Mouse (Mus musculus) gastrocnemius, adult 8-10 months (tissue): ENCODE results near the gene Htra1. TPM values are rescaled to one million over a fixed set of nuclear protein-coding genes. Genes with fewer than 3 reads are reported as not detected.

Source experiments
- DNase-seq, 2 experiments: peaks; one replicate each; pipeline ENCODE4 v3.0.0; 2022; ENCODE audit warnings: low spot score in 2 of 2
- total RNA-seq, 4 experiments: library from RNA; stranded (reverse); gene quantifications; 2 replicates each; pipeline ENCODE4 v1.2.4; 2022

Gene Htra1
- total RNA-seq, 4 experiments from 2014 or later: 33.9 to 51.0 (median 36.5) TPM

DNA sequence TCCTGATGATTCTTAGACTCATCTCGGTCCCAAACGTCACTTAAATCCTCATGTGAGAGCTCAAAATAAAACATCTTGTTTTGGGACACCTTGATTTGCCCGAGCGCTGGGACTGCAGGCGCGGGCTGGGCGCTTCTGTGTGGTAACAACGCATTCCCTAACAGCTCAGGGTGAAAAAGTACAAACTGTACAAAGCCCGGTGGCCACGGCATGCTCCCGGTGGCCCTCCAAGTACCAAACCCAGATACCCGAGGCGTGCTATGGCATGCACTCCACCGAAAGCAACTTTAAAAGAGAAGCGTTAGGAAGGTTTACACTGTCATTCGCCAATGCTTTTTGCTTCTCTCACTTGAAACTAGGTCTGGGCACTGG lies 504 bp upstream of the Htra1 start:
- DNase-seq: no peak

DNA sequence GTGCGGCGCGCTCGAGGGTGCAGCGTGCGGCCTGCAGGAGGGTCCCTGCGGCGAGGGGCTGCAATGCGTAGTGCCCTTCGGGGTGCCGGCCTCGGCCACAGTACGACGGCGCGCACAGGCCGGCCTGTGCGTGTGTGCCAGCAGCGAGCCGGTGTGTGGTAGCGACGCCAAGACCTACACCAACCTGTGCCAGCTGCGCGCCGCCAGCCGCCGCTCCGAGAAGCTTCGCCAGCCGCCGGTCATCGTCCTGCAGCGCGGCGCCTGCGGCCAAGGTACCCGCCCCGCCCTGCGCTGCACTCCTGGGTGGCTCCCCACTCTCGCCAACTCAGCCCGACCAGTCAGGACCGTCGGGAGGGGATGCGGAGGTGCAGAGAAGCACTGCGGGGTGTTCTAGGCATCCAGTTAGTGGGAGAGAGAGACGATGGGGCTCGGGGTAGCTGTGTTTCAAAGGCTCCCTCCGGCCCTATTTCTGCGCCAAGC lies 601 bp downstream of the Htra1 start:
- peak; percentile 42 to 58 for DNase-seq

DNA sequence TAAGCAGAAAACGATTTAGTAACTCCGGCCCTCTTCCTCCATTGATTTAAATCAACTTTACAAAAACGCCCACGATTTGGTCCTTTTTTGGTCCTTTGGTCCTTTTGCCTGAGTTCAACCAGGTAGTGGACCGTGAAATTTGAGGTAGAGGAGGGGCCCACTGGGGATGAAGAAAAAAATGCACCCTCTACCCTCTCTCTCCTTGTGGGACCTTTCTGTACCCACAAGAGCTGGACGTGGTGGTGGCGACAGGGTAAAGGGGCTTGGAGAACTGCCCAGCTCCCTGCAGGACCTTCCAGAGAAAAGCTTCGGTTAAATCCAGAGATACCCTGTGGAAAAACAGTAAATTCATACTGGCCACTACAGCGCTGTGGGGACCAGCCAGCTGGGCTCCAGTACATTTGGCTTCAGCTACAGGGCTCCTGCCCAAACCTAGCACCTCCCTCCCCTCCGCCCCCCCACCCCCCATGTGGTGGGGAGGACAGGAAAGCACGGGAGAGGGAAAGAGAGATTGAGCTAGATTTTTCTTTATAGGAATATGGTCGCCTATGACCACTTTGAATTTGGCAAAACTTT lies 1.4 kb downstream of the Htra1 start:
- no peak for DNase-seq

DNA sequence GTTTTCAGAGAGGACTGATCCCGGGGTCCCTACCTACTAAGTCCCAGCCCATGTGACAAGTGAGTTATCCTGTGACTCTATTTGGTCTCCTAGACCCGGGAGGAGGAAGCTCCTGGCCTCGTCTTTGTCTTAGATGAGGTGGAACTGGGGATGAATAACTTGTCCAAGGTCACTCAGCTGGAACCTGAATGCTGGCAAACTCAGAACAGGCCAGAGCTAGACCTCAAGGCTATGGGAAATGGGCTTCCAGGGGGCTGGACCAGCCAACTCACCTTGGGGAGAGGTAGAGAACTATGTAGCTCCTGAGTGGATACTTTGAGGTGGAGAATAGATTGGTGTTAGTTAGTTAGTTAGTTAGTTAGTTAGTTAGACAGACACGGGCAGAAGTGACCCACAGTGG lies 2.1 kb downstream of the Htra1 start:
- no peak for DNase-seq

DNA sequence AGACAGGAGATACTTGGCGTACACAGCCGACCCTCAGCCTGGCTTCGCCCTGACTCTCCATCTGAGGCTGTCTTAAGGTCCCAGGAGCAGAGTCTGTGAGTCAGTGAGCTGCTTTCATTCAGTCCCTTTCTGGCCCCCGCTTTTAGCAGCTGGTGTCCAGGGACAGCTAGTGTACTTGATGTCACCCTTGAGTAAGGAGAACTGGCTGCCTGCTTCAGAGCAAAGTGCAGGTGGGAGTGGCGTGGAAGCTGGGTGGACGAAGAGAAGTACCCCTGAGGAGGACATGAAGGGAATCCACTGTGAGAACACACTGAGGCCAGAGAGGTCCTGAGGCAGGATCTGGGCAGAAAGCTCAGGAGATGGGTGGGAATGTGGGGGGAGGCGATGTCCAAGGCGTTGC lies 3.0 kb downstream of the Htra1 start:
- DNase-seq: no peak

DNA sequence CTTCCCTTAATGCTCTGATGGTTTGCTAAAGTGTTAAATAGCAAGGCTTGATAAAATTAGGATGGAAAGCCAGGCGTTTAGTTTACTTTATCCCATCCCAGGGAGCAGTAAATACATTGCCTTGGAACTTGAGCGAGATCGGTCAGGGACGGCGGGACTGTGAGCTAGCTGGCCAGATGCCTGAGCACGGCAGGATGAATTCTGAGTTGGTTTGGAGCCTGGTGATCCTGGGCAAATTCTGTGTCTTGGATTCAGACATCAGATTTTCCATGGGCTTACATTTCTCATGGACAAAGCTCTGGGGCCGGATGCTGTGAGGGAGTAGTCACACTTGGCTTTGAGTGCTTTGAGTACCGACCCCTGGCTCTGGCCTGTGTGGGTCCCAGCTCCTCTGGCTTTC lies 4.8 kb downstream of the Htra1 start:
- no peak for DNase-seq

DNA sequence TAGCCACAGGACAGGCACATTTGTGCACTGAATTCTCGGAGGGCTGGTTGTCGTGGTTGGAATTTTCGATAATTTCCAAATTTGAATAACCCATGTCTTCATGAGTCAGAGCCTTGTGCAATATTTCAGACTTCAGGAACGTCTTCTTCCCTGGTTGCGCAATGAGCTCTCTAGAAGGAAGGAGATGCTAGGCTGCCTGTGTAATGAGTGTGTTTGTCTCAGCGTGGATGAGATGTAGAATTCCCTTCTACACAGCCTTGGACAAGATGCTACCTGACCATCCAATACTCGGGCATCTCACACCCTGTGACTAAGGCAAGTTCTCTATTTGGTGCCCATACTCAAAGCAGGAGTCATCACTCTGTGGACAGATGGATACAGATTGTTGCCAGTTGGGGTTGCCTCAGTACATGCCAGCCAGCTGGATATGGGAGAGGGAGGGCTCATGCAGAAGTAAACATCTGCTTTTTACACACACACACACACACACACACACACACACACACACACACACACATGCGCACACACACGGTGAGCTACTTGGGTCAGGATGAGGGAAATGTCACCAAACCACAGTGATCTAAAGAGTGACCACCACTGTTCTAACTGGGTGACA lies 7.5 kb downstream of the Htra1 start:
- no peak for DNase-seq

DNA sequence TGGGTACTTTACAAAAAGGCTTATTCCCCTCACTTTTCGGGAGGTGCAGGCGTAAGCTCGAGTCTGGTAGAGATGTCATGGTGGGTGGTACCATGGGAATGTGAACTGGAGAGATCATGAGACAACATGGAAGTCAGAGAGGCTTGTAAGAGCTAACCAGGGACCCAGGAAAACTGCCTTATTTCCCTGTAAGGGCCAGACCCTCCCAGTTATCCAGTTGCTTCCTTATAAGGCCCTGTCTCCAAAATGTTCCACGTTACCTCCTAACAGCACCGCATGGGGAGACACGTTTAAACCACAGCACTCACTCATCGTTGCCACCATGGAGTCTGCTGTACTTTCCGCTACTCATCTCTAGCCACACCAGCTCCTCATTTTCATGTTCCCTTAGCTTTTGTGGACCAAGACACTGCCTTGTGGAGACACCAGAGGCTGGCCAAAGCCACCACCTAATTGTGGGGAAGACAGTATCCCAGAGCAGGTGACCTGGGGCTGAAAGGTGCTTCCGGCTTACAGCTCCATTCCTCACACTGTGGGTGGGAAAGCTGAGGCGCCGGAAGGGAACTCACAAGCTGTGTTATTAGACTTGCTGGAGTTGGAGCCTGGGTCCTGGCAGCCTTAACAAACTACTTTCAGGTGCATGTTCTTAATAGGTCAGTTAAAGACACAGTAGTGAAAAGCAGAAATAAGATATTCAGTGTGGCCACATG lies 9.0 kb downstream of the Htra1 start:
- no peak for DNase-seq

DNA sequence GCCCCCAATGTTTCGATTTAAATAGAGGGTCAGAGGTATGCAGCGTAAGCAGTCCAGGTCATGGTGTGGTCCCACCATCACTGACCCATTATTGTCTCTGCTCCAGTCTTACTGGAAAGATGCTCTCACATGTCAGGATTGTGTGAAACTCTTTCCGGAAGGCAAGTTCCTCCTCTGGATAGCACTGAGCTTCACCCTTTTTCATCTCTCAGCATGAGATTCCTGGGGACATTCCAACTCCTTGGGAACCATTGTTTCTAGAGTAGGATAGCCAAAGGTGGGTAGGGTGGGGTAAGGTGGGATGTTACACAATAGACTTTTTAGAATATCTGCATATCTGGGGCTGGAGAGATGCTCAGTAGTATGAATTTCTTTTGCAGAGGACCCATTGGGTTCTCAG lies 9.8 kb downstream of the Htra1 start:
- no peak for DNase-seq

DNA sequence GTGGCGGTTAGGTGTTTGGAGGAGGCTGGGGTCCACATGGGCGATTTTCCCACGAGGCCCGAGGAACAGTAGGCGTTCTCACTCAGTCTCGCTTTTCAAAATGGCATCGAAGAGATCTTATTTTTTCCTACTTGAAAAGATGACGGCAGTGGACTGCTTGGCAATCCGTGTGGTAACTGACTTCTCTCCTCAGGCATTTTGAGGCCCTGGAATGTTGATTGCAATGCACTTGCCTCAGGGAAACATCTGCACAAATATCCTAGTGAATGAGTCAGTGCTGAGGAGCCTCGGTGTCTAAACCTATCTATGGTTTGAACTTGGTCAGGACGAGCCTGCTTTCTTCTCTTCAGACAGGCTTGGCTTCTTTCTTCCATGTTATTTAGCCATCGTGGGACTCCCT lies 10.4 kb downstream of the Htra1 start:
- no peak for DNase-seq

DNA sequence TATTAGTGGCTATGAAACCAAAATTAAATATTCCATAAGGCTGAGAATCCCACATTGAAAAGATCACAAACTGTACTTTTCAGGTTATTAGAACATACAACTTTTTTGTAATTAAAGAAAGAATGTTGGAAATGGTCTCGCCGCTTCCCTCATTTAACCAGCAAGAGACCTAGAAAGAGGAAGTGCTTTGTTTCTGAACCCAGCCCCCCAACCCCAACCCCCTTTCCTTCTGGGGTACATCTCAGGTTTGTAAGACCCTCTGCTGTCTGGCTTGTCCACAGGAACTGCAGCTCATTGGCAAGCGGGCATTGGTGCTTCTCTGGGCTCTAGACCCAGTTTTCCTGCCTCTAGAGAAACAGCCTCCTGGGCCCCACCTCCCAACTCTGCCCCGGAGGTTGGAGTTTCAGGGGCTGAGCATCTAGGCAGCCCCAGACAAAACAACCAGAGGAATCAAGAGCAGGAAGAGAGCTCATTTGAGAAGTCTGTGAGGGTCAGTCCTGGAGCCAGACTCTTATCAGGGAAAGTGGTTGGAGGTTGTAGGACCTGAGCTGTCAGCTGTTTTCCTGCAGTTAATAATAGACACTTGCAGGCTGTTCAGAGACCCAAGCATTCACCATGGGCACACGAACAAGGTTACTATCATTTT lies 12.8 kb downstream of the Htra1 start:
- no peak for DNase-seq

DNA sequence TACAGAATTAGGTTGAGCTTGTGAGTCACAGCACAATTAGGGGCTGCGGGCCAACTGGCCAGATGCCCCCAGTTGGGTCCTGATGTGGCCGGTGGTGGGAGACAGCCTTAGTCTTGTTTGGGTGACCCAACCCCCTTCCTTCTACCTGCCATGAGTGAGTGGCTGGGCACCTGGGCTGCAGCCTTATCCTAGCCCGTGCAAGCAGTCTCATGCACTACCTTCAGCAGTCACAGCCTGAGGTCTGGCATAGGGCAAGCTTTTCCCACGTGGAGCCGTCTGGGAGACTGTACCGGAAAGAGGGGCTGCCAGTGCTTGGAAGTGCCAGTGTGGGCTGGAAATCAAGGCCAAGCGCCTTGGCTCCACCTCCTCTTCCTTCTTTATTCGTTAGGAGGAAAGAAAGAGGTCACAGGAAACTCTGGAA lies 13.4 kb downstream of the Htra1 start:
- no peak for DNase-seq

DNA sequence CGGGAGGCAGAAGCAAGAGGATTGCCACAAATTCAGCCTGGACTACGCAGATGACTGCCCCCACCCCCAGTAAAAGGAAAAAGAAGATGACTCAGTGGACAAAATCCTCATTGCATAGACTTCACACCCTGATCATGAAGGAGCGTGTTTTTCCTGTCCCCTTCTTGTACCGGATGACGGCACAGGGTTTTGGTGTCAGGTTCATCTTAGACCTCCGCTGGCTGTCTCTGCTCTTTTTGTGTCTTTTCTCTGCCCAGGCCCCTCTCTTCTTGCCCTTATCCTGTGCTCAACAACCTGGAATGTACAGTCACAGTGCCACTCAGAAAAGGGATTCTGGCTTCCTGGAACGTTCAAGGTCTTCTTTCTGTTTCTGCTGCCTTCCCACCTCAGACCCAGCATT lies 14.6 kb downstream of the Htra1 start:
- no peak for DNase-seq

DNA sequence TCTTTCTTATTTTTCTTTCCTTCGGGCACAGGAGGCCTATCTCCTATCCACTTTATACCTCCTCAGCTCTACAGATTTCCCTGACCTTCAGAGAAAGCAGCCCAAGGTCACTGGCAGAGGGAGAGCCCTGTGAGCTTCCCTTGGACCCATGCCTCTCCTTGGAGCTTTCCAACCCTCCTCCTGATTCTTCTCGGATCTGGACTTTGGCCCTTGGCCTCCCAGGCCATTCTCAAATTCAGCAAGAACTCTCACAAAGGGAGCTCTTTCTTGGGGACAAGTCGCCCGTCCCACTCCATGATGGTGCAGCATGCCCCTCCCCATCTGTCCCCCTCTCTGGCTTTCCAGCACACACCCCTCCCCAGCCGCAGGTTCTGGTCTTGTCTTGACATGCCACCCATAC lies 15.1 kb downstream of the Htra1 start:
- no peak for DNase-seq

DNA sequence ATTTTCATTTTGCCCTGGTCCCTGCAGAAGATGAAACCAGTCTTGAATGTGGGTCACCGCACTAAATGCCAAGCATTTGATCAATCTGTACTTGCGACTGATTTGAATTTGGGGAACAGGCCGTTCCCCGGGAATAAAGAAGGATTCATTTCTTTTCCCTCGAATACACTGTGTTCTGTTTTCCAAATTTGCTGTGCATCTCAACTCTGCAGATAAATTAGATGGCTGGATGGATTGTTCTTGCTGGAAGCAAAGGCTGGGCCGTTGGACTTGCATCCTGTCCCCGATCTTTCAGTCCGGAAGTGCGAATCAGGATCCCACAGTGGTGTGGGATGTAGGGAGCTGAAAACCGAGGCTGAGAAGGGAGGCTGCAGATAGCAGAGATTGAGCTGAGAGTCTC lies 17.5 kb downstream of the Htra1 start:
- DNase-seq: no peak

DNA sequence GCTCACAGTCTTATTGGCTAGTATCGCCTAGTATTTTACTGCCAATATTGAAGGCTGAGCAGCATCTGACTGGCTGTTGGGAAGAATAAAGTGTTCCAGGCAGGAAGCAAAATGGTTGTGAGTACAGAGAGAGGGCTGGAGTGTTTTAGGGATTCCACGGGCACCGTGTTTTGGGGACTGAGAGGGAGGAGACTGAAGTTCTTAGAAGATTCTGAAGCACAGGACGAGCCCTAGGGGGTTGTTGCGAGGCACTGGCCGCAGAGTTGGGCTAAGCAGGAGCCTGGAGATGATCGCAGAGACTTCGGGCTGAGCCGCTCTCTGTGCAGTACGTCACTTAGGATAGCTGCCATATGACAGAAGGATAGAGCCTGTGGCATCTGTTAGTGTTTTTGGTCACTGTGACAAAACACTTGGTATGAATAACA lies 18.3 kb downstream of the Htra1 start:
- DNase-seq: no peak

DNA sequence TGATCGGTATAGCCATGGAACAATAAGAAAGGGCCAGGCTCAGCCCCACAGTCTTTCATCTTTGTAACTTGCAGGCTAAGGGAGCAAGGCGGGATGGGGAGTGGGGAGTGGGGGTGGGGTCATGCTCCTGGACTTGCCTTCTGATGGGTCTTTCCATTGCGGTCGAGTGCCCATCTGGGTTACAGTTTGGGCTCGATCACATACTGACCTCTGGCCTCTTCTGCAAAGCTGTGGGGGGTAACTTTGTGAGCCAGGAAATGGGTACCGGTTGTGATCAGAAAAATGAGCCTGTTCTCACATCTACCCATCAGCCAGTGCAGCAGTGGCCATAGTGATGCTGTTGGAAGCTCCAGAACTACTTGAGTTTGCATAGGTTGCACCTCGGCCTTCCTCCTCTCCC lies 22.6 kb downstream of the Htra1 start:
- no peak for DNase-seq

DNA sequence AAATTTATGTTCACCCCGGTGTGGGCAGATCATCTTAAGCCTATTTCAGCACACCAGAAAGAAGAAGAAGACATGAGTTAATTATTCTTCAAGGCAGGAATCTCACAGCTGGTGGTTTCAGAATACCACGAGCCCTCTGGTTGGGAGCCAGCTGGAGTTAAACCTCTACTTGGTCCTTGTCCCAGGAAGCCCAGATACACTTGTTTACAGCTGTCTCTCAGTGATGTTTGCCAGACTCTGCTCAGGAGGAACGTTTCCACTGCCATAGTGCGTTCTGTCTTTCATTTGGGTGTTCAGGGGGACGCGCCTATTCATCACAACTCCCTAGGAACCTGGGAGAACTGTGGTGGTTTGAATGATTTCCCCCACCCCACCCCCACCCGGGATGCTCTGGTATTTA lies 24.0 kb downstream of the Htra1 start:
- DNase-seq: peak; percentile 86 to 88

DNA sequence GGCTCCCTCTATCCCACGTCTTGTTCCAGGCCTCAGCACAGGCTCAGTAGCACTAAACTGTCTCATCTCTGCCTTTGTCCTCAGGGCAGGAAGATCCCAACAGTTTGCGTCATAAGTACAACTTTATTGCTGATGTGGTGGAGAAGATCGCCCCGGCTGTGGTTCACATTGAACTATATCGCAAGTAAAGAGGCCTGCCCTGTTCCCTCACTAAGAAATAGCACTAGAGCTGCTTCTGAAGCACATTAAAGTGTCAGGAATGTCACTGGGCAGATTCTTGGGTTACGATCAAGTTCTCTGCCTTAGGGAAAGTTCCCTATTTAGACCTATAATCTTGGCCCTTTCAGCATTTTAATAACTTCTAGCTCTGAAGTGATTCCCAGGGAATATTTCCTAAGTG lies 25.5 kb downstream of the Htra1 start:
- DNase-seq: no peak

DNA sequence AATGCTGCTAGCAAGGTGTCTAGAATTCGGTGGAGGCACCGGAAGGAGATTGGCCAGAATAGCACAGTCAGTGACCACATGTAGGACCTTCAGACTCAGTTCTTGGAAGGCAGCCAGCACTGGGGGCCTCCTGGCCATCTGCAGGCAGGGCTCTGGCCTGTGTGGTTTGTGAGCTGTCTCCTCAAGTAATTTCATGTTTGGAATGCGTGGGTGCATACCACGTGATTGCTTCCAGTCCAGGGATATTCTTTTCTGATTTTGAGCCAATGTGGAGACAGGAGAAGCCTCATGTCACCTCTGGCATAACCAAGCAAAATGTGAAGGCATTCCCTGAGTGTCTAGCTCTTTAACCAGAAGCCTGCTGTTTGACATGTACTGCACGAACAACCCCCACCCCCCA lies 28.8 kb downstream of the Htra1 start:
- peak in 1 of 2 experiments; percentile 57 for DNase-seq

DNA sequence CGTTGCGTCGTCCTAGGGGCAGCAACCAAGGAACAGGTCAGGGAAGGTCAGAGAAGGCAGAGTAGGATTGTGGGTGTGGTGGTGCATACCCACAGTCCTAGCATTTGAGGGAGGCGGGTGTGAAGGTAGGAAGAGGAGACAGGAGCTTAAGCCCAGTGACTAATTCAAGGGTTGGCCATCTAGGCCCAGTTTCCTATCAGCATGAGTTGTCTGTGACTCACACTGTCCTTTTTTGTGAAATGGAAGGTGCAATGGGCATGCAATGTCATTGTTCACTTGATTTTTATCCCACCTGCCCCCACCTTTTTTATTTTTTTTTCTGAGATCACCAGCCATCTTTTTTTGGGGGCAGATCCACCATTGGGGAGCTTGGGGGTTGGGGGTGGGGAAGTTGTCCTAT lies 29.5 kb downstream of the Htra1 start:
- no peak for DNase-seq

DNA sequence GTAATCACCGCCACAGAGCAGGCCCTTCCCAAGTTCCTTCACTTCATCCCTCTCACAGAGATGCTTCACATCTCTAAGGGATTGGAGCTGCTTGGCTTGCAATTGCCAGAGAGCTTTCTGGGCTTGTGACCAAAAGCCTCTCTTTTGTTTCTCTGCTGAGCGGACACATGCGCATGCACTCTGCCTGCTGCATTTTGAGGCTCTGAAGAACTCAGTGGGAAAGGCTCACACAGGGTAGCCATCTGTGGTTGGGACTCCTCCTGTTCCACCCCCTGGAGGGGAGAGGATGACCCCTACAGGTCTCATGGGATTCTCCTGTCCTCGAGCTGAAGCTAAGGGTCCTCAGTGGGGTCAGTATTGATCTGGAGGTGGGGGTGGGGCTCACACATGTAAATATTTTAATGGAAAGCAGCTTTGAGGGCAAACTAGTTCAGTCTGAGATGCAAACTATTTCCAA lies 30.0 kb downstream of the Htra1 start:
- peak in 1 of 2 experiments; percentile 42 for DNase-seq
